Mouse (Mus musculus) kidney, adult 18-20 months (tissue): ENCODE results near the gene Khk.

Experiments used
- DNase-seq: peaks from one replicate; pipeline ENCODE4 v3.0.0; 2021

The Khk gene

DNA sequence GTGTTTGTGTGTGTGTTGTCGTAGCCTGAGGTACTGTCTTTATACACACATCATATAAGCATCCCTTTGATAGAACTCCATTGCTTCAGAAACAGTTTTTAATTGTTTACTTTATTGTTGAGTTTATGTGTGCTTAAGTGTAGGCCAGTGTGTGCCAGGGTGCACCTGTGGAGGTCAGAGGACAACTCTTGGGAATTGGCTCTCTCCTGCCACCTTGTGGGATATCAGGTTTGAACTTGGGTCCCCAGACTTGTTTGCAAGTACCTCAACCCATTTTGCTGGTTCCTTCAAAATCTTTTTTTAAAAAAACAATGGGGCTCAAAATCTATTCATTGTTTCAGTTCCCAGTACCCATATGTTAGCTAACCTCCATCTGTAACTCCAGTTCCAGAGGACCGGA is 21.8 kb downstream of the Khk start:
- DNase-seq = peak; percentile 59

DNA sequence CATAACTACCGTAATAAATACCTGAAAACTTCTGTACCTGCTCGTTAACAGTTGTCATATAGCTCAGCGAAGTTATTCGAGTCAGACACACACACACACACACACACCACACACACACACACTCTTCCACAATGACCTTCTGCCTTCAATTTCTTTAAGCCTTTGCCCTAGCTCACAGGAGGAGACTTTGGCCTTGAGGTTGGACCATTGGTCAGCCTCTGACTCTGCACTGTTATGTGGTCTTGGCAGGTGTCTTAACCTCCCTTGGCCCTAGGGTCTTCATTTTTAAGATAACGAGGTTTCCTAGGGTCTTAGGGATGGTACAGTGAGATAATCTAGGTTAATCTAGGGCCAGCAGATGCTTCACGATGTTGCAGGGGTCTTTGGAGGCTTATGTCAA is 23.1 kb downstream of the Khk start:
- DNase-seq = no peak

DNA sequence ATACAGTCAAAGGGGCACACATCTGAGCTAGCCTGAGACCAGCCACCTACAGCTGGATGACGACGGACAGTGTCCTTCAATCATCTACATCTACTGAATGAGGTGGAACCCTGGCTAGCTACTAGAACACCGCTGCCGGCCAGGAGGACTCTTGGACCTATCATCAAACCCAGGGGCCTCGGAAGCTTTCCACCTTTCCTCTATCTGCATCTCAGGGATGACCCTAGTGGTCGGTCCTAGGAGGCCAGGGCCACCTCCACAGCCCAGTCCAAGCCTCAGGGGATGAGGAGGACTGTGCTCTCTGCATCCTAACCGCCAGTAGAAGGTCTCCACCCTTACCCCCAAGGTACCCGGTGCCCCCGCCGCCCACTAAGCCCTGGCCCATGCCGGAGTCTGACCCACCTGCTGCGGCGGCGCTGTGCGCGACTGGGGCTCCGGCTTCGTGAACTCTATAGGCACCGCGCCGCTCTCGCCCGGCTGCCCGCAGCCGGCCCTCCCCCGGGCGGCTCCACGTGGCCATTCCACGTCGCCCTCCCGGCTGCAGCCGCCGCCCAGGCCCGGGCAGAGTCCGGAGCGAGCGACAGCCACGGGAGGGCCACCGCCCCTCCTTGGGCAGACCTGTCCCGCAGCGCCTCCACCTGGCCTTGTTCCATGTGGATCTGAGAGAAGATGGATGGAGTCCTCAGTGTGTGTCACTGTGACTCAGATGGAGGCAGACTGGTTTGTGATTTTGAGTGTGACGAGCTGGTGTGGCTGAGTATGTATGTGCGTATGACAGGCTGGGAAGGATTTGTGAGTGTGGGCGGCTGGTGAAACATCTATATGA is 23.9 kb downstream of the Khk start, which contains the start of gene Cgref1:
Gene Cgref1, minus strand, starts transcription at position 636 of the 826 bp plus-strand sequence.
- peak; percentile 77 for DNase-seq

DNA sequence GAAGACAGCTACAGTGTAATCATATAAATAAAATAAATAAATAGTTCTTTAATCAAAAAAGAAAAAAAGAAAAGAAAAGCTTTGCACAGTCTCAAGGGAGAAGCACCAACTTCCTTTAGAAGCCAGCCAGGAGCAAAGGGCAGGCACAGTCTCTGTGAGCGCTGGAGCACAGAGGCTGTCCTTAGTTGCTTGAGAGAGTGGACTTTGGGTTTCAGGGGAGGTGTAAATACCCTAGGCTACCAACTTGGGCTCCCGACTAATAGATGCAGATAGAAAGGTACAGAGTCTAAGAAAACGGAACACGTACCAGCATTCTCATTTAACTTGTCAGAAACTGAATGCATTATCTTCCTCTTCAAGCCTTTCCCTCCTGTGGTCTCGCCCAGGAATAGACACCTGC is 27.4 kb downstream of the Khk start:
- no peak for DNase-seq

DNA sequence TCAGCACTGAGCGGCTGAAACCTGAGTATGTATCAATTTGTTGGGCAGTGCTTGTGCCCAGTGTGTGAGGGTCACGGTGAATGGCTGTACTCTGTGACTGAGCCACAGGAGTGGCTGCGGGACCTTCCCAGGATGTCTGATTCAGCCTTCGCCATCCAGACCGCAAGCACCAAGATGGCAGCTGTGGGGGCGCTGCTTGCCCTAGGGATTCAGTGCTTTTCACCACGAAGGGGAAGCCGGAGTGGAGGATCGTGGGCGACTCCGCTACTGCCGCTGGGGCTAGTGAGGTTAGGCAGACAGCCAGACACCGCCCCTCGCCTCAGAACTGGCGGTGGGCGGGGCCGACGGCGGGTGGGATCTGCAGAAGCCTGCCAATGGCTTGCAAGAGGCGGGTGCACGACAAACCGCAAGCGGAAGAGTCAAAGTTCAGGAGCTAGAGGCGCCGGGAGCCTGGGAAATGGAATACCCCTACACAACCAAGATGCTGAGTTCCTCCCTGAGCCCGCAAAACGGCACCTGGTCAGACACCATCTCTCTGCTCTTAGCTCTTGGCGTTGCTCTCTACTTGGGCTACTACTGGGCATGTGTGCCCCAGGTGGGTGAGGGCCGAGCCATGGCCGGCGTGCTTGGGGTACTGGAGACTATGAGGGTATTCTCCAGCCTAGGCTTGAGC is 28.6 kb downstream of the Khk start:
- peak; percentile 95 for DNase-seq

DNA sequence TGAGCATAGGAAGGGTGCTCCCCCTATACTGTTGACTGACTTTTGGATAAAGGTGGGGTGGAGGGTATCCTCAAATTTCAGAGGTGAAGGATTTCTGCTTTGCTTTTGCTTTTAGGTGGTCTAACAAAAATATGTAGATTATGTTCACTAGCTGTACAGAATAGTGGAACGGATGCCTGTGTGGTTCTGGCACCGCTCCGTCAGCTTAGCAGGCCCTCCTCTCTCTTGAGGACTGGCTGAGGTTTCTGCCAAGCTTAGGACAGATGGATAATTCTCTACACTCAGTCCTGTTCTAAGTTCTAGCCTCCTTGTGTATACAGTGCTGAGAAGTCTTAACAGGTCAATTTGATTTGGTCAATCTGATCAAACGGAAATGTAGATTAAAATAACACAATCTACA is 29.2 kb downstream of the Khk start:
- DNase-seq = no peak

DNA sequence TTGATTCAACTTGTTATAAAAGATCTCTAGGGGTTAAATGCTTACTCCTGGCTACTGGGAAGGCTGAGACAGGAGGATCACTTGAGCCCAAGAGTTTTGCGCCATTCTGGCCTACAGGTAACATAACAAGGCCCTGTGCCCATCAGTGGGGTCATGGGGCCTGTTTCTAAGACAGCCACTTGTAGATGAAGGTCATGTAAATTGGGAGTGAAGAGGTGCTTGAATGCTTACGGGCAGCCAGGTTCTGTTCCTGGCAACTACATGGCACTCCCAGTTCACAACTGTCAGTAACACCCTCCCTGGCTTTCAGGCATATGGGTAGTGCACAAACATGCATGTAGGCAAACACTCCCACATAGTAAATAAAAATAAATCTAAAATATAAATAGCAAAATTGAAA is 29.7 kb downstream of the Khk start:
- no peak for DNase-seq

DNA sequence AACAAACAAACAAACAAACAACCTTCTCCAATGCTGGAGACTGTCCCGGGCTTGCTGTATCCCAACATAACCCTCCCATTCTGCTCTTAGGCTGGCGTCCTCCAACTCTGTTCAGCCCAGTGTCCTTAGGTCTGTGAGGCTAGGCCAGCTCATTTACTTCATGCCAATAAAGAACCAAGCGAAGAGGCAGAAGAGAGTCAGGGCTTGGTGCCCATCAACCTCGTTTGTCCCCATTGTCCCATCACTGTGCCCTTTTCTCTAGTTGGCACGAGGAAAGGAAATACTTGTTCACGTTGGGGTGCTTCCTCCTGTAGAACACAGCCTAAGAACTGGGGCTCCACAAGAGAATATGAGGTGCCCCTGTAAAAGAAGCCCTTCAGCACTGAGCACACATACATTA is 30.5 kb downstream of the Khk start:
- no peak for DNase-seq

DNA sequence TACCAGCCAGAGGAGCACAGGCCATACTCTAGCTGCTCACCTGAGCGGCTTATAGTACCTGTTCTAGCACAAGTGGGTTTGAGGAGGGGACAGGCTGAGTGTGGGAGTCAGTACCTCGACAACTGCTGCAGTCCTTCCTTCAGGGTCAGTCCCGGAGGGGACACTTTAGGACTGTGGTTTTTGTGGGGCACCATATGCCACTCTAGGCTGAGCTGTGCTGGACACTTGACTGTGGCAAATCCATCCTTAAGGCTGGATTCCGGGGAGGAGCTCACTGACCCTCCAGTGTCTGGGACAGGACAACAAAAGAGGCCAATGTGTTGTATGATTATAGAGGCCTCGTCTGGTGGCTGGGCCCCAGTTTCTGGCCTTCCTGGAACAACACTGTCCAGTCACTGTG is 31.3 kb downstream of the Khk start:
- no peak for DNase-seq

DNA sequence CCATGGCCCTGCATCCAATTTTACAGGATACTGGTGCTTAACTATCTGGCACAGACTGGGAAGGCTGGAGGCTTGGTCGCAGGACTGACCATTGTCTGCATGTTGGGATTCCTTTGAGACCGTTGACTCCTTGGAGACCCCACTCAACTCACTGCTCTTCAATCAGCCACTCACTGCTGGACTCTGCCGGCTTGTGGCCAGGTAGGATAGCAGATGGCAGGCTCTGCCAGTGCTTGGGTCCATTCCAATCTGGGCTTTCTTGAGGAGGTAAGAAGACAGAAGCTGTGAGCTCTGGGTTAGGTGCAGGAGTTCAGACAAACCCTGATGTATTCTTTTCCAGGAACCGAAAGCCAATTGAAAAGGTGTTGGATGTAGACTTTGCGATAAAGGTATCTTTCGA is 32.8 kb downstream of the Khk start:
- DNase-seq = no peak

DNA sequence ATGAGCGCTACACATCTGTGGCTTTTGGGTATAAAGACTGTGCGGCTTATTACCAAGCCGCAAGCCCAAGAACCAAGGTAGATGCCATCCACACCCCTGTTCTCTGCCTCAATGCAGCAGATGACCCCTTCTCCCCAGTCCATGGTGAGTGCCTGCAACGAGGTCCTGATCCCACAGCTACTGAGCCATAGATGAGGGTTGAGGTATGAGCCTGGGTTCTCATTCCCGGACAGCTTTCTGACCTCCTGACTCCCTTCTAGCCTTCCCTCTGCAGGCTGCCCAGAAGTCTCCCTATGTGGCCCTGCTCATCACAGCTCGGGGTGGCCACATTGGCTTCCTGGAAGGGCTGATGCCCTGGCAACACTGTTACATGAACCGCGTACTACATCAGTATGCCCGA is 33.3 kb downstream of the Khk start:
- no peak for DNase-seq

DNA sequence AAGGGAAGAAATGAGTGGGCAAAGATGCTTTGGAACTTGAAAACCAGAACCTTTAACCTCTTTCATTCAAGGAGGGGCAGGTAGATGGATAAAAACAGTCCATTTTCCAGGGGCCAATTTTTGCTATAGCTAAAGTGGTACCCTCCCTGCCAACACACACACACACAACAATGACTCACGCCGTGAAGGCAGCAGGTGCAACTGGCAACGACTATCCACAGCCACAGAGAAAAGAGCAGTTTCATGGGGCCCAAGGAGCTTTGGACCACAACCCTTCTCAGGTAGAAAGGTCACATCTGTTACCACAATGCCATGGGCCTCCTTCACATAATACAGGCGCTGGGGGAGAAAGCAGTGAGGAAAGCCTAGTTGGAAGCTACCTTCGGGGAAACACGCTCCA is 34.5 kb downstream of the Khk start:
- no peak for DNase-seq

DNA sequence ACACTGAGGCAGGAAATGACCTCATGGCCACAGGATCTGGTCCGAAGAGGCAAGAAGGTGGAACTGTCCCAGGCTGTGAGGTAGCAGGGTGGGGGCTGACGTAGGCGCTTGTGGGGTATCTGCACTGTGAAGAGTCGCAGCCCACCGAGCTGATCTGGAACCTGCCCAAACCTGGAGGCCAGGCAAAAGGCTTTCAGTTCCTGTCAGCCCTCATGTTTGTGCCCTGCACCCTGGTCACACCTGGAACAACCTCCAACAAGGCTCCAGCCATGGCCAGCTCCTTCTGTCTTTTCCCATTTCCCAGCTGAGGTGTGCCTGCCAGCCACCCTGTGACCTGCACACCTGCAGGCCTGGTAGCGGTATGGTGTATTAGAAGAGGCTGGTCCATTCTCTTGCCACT is 36.7 kb downstream of the Khk start:
- no peak for DNase-seq

DNA sequence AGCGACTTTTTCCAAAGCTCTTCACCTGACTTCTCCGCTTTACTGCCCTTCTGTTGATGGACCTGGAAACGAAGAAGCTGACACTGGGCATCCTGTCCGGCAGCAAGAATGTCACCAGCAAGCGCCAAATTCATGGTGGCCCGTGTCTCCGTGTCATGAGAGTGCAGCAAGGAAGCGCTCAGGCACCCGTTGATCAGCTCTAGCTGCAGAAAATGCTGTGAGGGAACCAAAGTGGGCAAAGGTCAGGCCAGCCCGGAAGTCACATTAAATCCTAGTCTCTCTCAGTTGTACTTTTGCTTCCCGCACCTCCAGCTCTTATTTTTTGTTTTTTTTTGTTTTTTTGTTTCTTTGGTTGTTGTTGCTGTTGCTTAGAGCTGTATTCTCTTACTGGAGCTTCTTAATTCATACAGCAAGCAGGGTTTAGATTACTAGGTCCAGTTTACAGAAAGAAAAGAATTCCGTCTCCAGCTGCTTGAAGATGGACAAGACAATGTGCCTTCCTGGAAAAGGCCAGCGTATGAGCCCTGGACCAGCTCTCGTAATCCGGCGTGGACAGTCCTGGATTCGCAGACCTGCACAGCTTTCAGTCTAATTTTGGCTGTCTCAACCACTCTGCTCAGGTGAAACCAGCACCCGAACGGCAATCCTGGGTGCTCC is 38.1 kb downstream of the Khk start:
- DNase-seq = peak; percentile 66

DNA sequence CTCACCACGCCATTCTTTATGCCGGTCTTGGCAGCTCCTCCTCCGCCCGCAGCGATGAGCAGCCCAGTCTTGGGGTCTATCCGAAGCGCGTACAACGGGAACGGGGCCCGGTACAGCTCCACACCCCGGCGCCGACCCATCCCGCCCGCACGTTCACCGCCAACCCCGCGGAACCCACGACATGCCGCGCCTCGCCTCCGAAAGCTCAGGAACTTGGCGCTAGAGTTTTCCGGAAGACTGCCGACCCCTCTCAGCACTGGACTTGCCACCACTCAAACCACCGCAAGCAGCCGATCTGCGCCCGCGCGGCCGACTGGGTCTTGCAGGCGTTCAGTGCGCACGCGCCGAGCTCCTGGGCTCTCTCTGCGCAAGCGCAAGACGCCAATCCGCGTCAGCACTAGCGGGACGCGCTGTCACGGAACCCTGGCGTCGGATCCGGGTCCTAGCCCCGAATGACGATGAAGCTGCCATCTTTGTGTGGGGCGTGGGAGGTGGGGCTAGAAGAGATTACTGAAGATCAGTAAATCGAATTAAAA is 38.8 kb downstream of the Khk start, which contains the start of gene Preb:
Gene Preb, minus strand, starts transcription at position 396 of the 536 bp plus-strand sequence.
- DNase-seq = peak; percentile 98

DNA sequence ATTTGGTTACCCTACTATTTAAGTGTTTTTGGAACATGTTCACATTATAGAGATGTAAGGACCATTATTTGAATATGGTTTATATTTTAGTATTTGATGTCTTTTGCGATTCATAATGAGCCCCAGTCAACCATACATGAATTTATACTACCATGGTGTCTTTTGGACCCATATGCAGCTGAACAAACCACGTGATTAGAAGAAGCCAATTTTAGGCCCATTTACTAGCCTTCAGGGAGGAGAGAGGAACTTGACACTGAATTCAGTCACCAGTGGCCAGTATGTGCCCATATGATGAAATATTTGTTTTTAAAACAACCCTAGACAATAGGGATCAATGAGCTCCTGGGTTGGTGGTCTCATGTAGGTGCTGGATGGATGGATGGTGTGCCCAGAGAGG is 39.6 kb downstream of the Khk start:
- no peak for DNase-seq

DNA sequence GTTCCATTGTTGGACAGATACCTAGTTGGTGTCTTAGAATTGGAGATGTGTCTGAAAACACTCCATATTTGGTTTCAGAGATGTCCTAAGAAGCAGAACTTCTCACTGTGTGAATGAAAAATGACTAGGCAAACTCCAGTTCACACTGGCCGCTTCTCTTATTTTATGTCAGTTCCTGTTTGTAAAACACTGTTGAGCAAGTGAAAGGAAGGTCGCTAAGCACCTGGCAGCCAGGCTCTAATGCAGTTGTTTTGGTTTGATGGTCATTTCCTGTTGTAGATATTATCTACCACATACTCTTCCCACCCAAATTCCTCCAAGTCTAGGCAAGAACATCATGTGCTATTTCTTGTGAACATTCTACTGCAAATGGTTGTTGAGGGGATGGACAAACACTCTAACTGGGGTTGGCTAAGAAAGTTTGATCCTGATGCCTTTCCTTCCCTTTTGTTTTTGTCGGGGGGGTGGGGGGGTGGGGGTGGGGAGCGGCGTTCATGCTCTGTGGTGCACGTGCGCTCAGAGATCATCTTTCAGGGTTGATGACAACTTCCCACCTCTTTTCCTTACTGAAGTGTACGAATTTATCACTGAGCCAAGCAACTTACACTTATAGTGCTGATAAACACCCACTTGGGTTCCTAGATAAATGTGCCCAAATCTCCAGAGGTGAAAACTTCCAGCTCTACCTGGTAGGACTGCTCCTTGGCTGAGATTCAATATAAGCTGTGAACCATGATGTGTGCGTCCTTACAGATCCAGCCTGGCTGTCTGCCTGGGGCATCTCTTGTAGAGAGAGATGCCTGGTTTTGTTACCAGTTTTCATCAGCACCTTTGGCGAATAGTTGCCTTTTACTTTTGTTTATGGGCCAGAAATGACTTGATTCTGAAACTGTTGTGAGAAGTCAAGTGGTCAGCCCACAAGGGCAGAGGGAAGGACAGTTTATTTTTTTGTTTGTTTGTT is 40.6 kb downstream of the Khk start:
- no peak for DNase-seq

DNA sequence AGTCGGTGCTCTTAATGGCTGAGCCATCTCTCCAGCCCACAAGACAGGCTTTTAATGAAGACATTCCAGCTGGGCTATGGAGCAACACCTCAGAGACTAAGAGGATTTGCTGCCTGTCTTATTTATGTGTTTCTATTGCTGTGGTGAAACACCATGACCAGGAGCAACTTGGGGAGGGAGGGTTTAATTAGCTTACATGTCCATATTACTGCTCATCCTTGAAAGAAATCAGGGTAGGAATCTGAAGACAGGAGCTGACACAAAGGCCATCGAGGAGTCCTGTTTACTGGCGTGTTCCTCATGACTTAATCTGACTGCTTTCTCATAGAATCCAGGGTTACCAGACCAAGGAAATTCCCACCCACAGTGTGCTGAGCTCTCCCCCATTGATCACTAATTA is 42.7 kb downstream of the Khk start:
- DNase-seq = no peak

DNA sequence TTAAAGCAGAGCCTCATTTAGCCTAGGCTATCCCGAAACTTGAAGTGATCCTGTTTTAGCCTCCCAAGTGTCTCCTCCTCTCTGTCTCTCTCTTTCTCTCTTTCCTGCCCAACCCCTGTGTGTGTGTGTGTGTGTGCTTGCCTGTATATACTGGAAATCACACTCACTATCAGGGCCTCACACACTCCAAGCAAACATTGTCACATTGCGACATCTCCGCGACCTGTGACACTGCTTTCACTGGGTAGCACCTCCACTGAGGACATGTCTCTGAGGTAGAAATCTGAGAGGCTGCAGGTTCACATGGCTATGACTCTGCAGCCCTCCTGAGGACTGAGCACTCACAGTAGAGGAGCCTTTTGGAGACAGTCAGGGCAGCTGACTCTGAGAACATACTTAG is 45.0 kb downstream of the Khk start:
- DNase-seq = no peak

DNA sequence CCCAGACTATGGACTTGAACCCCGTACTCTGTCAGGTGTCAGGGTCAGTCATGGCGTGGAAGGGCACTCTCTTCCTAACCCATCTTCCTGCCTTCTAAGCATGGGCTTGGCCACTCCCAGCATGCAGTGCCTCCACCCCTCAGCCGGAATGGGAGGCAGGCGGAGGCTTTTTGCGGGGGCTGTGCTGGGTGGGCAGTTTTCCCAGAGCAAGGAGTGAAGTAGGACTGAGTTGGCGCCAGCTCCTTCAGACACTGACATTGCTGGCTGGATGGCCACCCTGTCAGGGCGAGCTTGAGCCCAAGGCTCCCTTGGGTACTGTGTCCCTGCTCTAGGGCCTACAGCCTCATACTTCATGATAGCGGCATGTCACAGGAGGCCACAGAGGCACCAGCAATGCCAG is 47.2 kb downstream of the Khk start, which contains the start of gene Tcf23:
Gene Tcf23, plus strand, starts transcription at position 247 of the 400 bp plus-strand sequence.
- DNase-seq = no peak

DNA sequence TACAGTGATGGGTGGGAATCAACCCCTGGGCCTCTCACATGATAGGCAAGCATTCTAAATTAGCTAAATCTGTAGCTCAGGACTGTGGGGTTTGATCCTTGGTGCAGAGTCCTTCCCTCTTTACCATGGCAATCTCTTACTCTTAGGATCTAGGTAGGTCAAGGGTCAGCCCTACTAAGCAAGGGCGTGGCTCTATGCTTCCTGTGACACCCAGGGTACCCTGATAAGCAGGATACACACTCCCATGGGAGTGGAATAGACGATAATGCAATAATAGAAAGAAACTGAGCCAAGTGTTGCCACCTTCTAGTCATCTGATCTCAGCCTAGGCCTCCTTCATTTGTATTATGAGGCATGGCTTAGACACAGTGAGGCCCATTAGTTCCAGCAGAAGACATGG is 48.2 kb downstream of the Khk start:
- no peak for DNase-seq
